Mouse (Mus musculus): ENCODE data around the gene Gm17359. TPM values are rescaled to one million over a fixed set of nuclear protein-coding genes. Genes with fewer than 3 reads are reported as not detected.
"Not testable (repeated sequence)": the region's sequence is repeated elsewhere in the genome, so short reads cannot be mapped to it uniquely, and the experiment has no call there.

Gene Gm17359
- polyA plus RNA-seq, 1 experiment from 2014 or later: not detected

DNA sequence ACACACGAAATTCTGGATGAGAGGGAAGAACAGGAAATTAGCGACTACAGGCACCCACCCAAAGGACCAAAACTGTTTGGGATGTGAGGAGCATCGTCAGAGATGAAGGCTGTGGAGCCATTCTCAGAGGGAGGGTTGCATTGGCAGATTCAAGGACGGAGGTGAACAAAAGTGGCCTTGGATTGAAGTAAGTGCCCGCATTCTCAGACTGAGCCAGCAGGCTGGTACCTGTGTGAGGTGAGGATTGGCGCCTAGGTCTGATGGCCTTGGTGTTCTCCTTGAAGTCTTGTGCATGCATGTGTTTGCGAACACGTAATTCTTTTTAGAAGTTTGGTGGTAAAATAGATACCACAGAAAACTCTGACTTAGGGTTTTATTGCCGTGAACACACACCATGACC lies 98.0 kb downstream of the Gm17359 start:
- ATAC-seq (ENCODE audit: low FRiP score, low read depth): no peak
- no peaks in the 10 kb centered on the region for H3K4me1 ChIP-seq (replicated peaks)
- H3K4me3 ChIP-seq: no peak overlapping the region
- H3K36me3 ChIP-seq: no peaks in the 10 kb centered on the region
- no peaks in the 10 kb centered on the region for H3K9me3 ChIP-seq
- H3K27ac ChIP-seq (replicated peaks): no peak overlapping the region
- H3K9ac ChIP-seq: no peak overlapping the region
- no peak overlapping the region for H3K4me2 ChIP-seq
- 89% methylated on average over 9 of the region's 9 CpGs for WGBS
- H3K27me3 ChIP-seq: no peaks in the 10 kb centered on the region

DNA sequence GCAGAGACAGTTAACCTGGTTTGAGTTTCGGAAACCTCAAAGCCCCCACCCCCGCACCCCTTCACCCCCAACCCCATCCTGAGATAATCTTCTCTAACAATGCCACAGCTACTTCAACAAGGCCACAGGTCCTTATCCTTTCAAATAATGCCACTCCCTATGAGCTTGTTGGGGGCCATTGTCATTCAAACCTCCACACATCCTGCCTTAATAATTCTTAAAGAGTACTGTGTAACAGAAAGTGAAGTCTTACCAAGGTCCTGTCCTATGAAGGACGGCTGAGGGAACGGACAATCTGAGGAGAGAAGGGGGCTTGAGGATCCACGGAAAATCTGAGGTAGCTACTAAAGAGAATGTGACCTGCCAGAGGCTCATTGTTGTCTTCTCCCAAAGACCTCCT lies 98.5 kb downstream of the Gm17359 start:
- Histone ChIP-seq H3K4me1 (replicated peaks) (no peaks in the 10 kb centered on the region), H3K27ac (replicated peaks) (no peak overlapping the region), H3K36me3 (no peaks in the 10 kb centered on the region), H3K4me3 (no peak overlapping the region), H3K27me3 (no peaks in the 10 kb centered on the region), H3K4me2 (no peak overlapping the region), H3K9me3 (no peaks in the 10 kb centered on the region), H3K9ac (no peak overlapping the region)
- no peak for ATAC-seq (ENCODE audit: low FRiP score, low read depth)
- 57% methylated on average over 5 of the region's 5 CpGs for WGBS

DNA sequence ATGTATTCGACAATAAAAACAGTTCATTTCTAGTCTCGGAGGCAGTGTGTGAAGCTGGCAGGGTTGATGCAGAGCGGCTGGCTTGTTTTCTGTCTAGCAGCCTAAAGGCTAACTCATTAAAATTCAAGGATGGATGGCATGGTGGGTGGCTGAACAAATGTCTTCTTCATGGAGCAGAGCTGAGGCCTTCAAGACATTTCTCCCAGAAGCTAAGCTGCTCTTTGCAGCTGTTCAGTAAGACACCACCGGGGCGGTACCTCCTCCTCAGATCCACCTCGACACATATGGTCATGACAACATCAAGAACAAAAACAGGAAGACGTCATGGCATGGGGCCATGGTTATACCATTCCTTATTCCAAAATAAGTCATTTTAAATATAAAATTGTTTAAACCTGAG lies 99.7 kb downstream of the Gm17359 start:
- Histone ChIP-seq H3K9ac (no peak overlapping the region), H3K4me3 (no peak overlapping the region), H3K27me3 (no peaks in the 10 kb centered on the region), H3K27ac (replicated peaks) (no peak overlapping the region), H3K9me3 (no peaks in the 10 kb centered on the region), H3K36me3 (no peaks in the 10 kb centered on the region), H3K4me2 (no peak overlapping the region), H3K4me1 (replicated peaks) (0 out of 2 replicates have a peak, but pooled peaks cover 4% of the 10 kb centered on the region)
- WGBS: 84% methylated on average over 7 of the region's 7 CpGs
- no peak for ATAC-seq (ENCODE audit: low FRiP score, low read depth)

DNA sequence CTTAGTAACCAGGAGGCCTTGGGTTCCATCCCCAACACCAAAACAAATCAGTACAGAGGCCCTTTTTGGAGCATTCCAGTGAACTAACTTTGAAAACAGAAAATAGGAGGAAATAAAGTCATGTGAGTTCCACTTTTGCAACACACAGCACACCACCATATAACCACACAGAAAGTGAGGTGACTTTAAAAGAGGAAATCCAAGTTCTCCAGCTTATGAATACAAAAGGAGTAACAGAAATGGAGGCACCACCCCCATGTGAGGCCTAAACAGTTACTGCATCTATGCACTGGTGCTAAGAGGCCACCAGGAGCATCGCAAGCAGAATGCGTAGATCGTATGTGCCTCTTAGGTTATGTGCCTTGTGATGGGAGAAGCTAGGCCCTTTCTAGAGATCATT lies 101.8 kb downstream of the Gm17359 start:
- no peak overlapping the region for H3K4me2 ChIP-seq
- ATAC-seq (ENCODE audit: low FRiP score, low read depth): no peak
- H3K9me3 ChIP-seq: no peaks in the 10 kb centered on the region
- no peak overlapping the region for H3K4me3 ChIP-seq
- H3K27me3 ChIP-seq: no peaks in the 10 kb centered on the region
- 0 out of 2 replicates have a peak, but pooled peaks cover 8% of the 10 kb centered on the region for H3K4me1 ChIP-seq (replicated peaks)
- H3K36me3 ChIP-seq: no peaks in the 10 kb centered on the region
- no peak overlapping the region for H3K9ac ChIP-seq
- H3K27ac ChIP-seq (replicated peaks): no peak overlapping the region
- 100% methylated on average over 3 of the region's 3 CpGs for WGBS

DNA sequence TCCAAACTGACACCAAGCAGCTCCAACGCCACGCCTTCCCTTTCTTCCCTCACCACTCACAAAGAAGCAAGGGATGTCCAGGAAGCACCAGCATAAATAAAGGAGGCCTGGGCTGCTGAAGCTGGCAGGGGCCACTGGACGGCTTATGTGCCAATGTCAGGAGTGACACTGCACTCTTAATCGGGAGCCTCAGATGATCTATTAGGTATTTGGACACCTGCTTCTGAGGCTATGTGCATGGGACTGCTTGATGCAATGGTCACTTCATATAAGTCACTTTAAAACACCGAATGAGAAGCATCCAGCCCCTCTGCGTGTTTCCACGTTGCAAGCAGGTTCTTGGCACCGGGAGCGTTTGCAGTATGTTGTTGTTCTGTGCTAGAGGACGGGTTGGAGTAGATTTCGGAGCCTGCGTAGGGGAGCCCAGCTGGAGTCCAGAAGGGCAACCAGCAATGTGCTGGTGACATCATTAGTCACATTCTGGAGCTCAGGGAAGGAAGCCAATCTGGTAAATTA lies 104.6 kb downstream of the Gm17359 start:
- Histone ChIP-seq H3K9me3 (no peaks in the 10 kb centered on the region), H3K27ac (replicated peaks) (peak overlapping the region; percentile 25; the same call in 1 of the 2 replicates), H3K36me3 (no peaks in the 10 kb centered on the region), H3K27me3 (no peaks in the 10 kb centered on the region), H3K4me3 (no peak overlapping the region), H3K4me2 (peak overlapping the region; percentile 13), H3K4me1 (replicated peaks) (0 out of 2 replicates have a peak, but pooled peaks cover 8% of the 10 kb centered on the region), H3K9ac (no peak overlapping the region)
- WGBS: 50% methylated on average over 12 of the region's 12 CpGs
- ATAC-seq (ENCODE audit: low FRiP score, low read depth): peak; percentile 78

DNA sequence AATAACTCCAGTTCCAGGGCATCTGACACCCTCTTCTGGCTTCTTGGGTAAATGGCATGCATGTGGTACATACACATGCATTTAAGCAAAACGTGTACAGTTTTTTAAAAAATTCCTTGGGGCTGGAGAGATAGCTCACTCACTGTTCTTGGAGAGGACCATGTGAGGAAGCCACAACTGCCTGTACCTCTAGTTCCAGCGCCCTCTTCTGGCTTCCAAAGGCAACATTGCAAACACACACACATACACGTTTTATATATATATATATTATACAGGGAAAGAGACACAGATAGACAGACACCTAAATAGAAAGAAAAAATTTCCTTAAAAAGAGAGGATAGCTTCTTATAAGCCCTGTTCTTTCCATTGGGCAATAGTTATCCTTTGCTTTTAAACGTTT lies 107.4 kb downstream of the Gm17359 start:
- 69% methylated on average over 4 of the region's 4 CpGs for WGBS
- H3K27ac ChIP-seq (replicated peaks): no peak overlapping the region
- no peaks in the 10 kb centered on the region for H3K36me3 ChIP-seq
- no peaks in the 10 kb centered on the region for H3K27me3 ChIP-seq
- no peaks in the 10 kb centered on the region for H3K9me3 ChIP-seq
- H3K4me1 ChIP-seq (replicated peaks): 0 out of 2 replicates have a peak, but pooled peaks cover 8% of the 10 kb centered on the region
- H3K4me3 ChIP-seq: no peak overlapping the region
- no peak overlapping the region for H3K4me2 ChIP-seq
- H3K9ac ChIP-seq: no peak overlapping the region
- no peak for ATAC-seq (ENCODE audit: low FRiP score, low read depth)

DNA sequence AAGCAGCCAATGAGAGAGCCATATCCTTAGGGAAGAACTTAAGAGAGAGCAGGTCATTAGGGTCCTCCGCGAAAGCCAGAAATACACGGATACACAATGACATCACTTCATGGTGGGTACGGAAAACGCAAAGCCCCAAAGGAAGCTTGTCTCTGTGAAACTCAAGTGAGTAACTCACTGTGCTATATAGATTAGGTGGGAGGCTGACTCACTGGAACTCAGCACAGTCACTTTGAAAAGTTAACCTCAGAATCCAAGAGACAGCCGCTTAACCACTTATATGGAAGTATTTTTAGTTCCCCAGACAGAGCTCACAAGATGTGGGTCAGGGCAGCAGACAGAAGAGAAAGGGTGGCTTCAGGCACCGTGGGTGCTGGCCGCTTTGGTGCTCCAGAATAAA lies 108.6 kb downstream of the Gm17359 start:
- 80% methylated on average over 8 of the region's 8 CpGs for WGBS
- H3K9me3 ChIP-seq: no peaks in the 10 kb centered on the region

DNA sequence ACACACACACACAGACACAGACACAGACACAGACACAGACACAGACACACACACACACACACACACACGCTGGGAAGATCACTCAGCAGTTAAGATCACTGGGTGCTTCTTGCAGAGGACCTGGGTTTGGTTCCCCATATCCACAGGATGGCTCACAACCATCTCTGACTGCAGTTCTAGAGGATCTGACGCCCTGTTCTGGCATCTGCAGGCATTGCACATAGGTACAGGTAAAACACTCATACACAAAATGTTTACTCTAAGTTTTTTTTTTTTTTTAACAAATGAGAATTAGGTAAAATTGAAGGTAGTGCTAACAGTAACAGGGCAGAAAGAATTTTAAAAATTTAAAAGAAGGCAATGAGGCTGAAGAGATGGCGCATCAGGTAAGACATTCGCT lies 109.7 kb downstream of the Gm17359 start:
- no peak overlapping the region for H3K27ac ChIP-seq (replicated peaks)
- H3K4me2 ChIP-seq: no peak overlapping the region
- no peaks in the 10 kb centered on the region for H3K9me3 ChIP-seq
- ATAC-seq (ENCODE audit: low FRiP score, low read depth): no peak
- 94% methylated on average over 4 of the region's 4 CpGs for whole genome bisulfite sequencing
- H3K4me1 ChIP-seq (replicated peaks): 0 out of 2 replicates have a peak, but pooled peaks cover 5% of the 10 kb centered on the region
- no peak overlapping the region for H3K4me3 ChIP-seq
- no peaks in the 10 kb centered on the region for H3K36me3 ChIP-seq
- H3K9ac ChIP-seq: no peak overlapping the region
- H3K27me3 ChIP-seq: no peaks in the 10 kb centered on the region

More for the DNA sequence above, 108.6 kb downstream of the Gm17359 start:
- no peak for ATAC-seq (ENCODE audit: low FRiP score, low read depth)
- Histone ChIP-seq H3K9ac (no peak overlapping the region), H3K27me3 (no peaks in the 10 kb centered on the region), H3K4me2 (no peak overlapping the region), H3K4me1 (replicated peaks) (0 out of 2 replicates have a peak, but pooled peaks cover 8% of the 10 kb centered on the region), H3K4me3 (no peak overlapping the region), H3K27ac (replicated peaks) (no peak overlapping the region), H3K36me3 (no peaks in the 10 kb centered on the region)

DNA sequence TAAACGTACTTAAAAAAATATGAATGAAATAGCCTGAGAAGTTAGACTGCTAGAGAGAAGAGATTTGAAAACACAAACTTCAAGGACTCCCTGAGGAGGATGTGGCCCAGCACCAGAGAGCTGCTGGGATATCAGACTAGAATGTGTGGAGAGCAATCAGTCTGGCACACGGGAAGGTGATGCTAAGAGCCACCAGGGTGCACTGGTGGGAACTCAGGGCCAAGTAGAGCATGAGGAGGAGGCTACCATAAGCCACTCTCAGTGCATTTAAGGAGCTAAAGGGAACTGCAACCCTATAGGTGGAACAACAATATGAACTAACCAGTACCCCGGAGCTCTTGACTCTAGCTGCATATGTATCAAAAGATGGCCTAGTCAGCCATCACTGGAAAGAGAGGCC lies 110.2 kb downstream of the Gm17359 start:
- not testable (repeated sequence) for ATAC-seq (ENCODE audit: low FRiP score, low read depth); H3K4me2 ChIP-seq; H3K4me1 ChIP-seq (replicated peaks); H3K27me3 ChIP-seq; H3K36me3 ChIP-seq; H3K4me3 ChIP-seq; H3K9me3 ChIP-seq; H3K9ac ChIP-seq; H3K27ac ChIP-seq (replicated peaks)
- 82% methylated on average over 3 of the region's 3 CpGs for WGBS

DNA sequence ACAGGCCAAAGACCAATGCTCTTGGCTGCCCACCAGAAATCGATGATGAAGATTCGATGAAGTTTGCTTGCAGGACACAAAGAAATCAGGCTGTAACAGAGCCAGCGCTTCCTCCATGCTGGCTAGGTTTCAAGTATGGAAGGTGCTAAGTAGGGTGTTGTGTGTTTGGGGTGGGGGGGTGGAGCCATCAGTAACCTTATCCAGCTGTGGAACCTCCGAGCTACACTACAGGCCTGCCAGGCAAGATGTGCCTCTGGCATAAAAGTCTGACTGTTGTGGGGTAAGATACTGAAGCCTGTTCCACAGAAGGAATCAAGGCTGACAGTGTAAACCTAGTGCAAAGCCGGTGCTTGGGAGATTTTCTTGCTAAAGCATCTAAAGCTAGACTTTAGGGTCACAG lies 112.0 kb downstream of the Gm17359 start:
- ATAC-seq (ENCODE audit: low FRiP score, low read depth): no peak
- Histone ChIP-seq H3K27ac (replicated peaks) (no peak overlapping the region), H3K27me3 (no peaks in the 10 kb centered on the region), H3K4me2 (no peak overlapping the region), H3K9ac (no peak overlapping the region), H3K9me3 (no peaks in the 10 kb centered on the region), H3K4me3 (no peak overlapping the region), H3K36me3 (no peaks in the 10 kb centered on the region), H3K4me1 (replicated peaks) (no peaks in the 10 kb centered on the region)
- WGBS: 88% methylated on average over 5 of the region's 5 CpGs

DNA sequence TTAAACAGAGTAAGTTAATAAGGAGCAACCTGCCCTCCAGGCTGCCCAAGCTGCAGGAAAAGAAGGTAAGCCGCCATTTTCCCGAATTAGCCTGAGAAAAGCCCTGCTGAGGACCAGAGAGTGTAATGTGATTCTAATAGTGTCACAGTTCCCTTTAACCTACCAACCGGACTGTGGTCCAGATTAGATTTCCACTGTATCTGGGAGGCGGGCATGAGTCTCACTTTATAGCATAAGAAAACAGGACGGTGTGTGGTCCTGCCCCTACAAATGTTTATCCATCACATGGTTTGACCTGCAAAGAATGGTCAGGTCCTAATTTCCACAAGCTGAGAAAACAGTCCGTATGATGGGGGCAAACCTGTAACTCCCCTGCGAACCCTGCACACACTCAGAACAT lies 112.9 kb downstream of the Gm17359 start:
- ATAC-seq (ENCODE audit: low FRiP score, low read depth): no peak
- H3K27ac ChIP-seq (replicated peaks): no peak overlapping the region
- H3K36me3 ChIP-seq: no peaks in the 10 kb centered on the region
- no peaks in the 10 kb centered on the region for H3K9me3 ChIP-seq
- no peak overlapping the region for H3K9ac ChIP-seq
- no peak overlapping the region for H3K4me3 ChIP-seq
- WGBS: 85% methylated on average over 7 of the region's 7 CpGs
- H3K4me2 ChIP-seq: no peak overlapping the region
- no peaks in the 10 kb centered on the region for H3K4me1 ChIP-seq (replicated peaks)
- no peaks in the 10 kb centered on the region for H3K27me3 ChIP-seq

DNA sequence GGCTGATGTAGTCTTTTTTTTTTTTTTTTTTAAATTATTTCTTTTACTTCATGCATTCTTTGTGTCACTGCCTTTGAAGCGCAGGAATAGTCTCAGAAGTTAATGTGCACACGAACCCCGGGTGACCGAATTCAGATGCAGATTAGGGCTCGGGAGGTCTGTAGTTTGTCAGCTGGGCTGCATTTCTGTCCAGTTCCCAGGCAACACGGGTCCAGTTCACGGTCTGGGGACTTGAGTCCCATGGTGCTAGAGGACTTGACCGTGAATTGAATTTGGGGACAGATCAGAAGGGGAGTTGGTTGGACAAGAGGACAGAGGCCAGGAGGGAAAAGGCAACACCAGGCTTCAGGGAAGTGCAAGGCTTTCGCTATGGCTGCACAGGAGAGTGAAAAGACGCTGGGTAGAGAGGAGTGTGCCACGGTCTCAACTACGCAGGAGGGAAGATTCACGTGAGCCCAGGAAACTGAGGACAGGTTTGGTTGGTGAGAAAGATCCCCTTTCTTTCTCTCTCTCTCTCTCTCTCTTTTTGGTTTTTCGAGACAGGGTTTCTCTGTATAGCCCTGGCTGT lies 116.3 kb downstream of the Gm17359 start:
- no peak overlapping the region for H3K4me2 ChIP-seq
- no peaks in the 10 kb centered on the region for H3K9me3 ChIP-seq
- no peak overlapping the region for H3K9ac ChIP-seq
- WGBS: 24% methylated on average over 14 of the region's 14 CpGs
- no peaks in the 10 kb centered on the region for H3K4me1 ChIP-seq (replicated peaks)
- peak; percentile 73 for ATAC-seq (ENCODE audit: low FRiP score, low read depth)
- H3K27ac ChIP-seq (replicated peaks): no peak overlapping the region
- no peaks in the 10 kb centered on the region for H3K27me3 ChIP-seq
- H3K36me3 ChIP-seq: no peaks in the 10 kb centered on the region
- H3K4me3 ChIP-seq: no peak overlapping the region

DNA sequence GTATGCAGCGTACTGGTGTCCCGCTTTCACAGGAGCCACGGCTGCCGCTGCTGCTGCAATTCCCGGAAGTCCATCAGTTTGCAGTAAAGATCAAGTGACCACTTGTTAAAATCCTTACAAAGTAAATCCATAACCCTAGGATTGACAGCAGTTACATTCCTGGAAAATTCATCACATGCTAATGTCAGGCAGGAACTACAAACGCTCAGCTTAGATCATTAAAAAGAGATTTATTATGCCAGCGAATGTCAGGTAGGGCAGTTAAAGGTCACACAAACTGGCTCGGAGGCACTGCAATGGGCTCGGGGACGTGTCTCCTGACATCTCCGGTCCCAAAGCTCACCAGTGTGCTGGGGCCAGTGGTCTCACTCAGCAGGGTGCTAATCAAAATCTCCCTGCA lies 119.3 kb downstream of the Gm17359 start:
- Histone ChIP-seq H3K27ac (replicated peaks) (no peak overlapping the region), H3K4me3 (no peak overlapping the region), H3K4me1 (replicated peaks) (no peaks in the 10 kb centered on the region), H3K27me3 (no peaks in the 10 kb centered on the region), H3K36me3 (peaks cover 20% of the 10 kb centered on the region), H3K9ac (no peak overlapping the region), H3K9me3 (no peaks in the 10 kb centered on the region), H3K4me2 (no peak overlapping the region)
- WGBS: 53% methylated on average over 11 of the region's 11 CpGs
- no peak for ATAC-seq (ENCODE audit: low FRiP score, low read depth)

All from hindbrain, embryonic 15.5 days (tissue).